Mouse (Mus musculus): ENCODE measurements around the gene Pip5k1c. TPM values are rescaled to one million over a fixed set of nuclear protein-coding genes. Genes with fewer than 3 reads are reported as not detected.
A peak's percentile ranks its signal among the peaks of the same experiment; 100 is the strongest.

The Pip5k1c gene
- total RNA-seq, 2 experiments from 2014 or later: 37.2 to 40.9 TPM

GRCm38 (mm10) chr10:81323791-81324530 lies 31.2 kb downstream of the Pip5k1c start:
- DNase-seq: no peak

DNA sequence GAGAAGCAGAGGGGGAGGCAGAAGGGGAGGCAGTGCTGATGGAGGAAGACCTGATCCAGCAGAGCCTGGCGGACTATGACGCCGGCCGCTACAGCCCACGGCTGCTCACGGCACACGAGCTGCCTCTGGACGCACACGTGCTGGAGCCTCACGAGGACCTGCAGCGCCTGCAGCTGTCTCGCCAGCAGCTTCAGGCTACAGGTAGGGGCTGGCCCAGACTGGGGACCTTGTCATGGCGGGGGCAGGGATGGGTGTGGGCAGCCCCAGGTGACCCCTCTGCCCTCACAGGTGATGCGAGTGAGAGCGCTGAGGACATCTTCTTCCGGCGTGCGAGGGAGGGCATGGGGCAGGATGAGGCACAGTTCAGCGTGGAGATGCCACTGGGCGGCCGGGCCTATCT lies 32.4 kb downstream of the Pip5k1c start:
- no peak for DNase-seq

GRCm38 (mm10) chr10:81325781-81326180 lies 33.0 kb downstream of the Pip5k1c start:
- no peak for DNase-seq

GRCm38 (mm10) chr10:81326858-81327257 lies 34.1 kb downstream of the Pip5k1c start:
- DNase-seq: peak; percentile 60 to 70

DNA sequence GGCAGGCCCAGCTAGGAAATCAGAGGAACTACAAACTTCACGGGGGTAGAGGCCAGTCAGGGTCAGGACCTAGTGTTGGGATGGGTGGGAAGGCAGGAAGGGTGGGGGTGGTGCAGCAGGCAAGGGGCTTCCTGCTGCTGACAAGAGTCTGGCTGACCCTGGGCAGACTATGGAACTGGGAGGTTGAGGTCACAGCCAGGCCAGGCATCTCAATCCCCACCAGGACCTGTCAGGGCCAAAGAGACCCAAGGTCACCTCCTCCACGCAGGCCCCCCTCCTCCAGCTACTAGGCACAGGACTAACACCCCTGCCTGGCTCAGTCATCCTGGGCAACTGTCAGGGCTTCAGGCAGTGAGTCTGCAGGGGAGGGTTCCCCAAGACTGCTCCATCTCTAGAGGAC lies 35.2 kb downstream of the Pip5k1c start:
- DNase-seq: peak; percentile 77

- DNase-seq: peak; percentile 93
Measured at GRCm38 (mm10) chr10:81328386-81328785, 35.6 kb downstream of the Pip5k1c start, which contains the start of gene Tbxa2r. Gene Tbxa2r (plus strand): TSS chr10:81328731.

DNA sequence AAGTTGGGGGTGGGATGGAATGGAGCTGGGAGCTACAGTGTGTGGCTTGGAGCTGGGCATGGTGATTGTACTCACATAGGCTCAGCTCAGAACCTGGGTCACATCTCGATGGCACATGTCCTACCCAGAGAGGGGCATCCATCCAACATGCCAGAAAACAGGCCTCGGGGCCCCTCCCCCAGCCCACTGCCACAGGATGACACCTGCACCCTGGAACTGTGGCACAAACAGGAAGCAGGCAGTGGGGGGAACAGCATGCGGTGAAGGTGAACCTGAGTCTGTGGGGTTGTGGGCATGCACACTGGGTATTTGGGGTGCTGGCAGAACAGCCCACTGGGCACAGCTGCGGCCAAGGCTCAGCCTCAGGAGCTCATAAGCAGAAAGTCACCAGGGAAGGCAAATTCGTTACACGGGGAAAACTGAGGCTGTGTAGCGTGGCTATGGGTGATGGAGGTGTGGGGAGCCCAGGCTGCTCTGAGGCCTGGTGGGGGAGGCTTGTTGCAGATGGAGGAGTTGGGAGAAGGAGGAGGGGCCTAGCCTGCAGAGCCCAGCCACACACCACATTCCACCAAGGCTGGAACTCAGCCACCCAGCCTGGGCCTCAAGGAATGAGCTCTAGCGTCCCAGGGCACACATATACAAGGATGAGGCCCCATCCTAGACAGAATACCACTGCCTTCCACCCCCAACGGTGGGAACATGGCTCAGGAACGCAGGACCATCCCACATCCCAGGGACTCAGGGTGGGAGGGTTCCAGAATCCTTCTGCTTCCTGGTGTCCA lies 36.6 kb downstream of the Pip5k1c start:
- DNase-seq: peak in 1 of 2 experiments; percentile 59

DNA sequence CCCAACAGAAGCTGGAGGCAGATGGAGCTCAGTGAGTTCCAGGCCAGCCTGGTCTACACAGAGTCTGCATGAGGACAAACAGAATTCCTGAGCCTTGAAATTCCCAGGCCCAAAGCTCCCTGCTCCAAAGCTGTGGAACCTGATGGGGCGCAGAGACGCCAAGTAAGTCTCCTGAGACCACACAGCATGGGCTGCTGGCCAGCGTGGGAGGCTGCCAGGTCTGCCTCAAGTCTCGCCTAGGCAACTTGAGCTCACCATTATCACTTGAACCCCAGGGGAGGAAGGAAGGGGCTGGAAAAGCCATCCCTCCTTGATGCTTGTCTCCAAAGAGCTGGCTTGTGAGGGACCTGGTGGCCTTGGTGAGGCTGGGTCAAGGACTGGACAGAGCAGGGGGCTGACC lies 37.2 kb downstream of the Pip5k1c start:
- DNase-seq: peak in 1 of 2 experiments; percentile 49

GRCm38 (mm10) chr10:81332277-81332676 lies 39.5 kb downstream of the Pip5k1c start:
- no peak for DNase-seq

- no peak for DNase-seq
Measured at GRCm38 (mm10) chr10:81334324-81334723, 41.6 kb downstream of the Pip5k1c start.

DNA sequence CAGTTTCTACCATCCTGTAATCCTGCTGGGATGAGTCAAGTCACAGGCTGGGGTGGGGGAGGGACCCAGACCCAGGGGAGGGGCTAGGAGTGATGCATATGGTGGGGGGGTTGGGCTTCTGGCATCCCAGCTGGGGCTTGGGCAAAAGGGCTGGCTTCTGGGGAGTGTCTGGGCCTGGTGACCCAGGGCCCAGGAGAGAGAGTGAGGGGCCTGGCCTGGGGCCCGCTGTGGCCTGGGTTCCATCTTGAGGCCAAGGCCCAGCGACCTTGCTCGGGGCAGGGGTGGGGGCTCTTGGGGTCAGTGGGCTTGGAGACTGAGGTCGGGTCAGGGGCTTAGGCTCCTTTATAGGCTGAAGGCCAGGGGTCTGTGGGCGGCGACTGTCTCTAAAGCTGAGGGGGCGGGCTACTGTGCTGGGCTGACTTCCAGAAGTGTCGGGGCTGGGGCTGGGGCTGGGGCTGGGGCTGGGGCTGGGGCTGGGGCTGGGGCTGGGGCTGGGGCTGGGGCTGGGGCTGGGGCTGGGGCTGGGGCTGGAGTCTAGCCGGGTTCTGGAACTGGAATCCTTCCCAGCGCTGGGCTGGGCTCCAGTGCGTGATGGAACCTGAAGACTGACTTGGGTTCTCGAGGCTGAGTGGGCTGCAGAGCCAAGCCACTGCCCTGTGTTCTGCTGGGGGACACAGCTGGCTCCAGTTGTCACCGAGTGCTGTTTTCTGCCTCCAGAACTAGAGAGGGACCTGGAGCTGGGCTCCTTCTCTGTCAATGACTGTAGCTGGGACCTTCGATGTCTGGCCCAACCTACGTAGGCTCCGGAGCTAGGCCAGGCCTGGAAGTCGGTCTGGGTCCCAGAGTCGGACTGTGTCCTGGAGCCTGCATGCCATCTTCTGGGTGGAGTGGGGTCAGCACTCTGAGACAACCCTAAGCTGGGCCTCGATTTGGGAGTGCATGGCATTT lies 42.9 kb downstream of the Pip5k1c start:
- no peak for DNase-seq

- DNase-seq: no peak
Measured at GRCm38 (mm10) chr10:81336558-81336957, 43.8 kb downstream of the Pip5k1c start.

GRCm38 (mm10) chr10:81340551-81341332 lies 48.0 kb downstream of the Pip5k1c start:
- no peak for DNase-seq

GRCm38 (mm10) chr10:81341333-81341949 lies 48.7 kb downstream of the Pip5k1c start:
- DNase-seq: peak; percentile 83 to 90

- DNase-seq: peak; percentile 62 to 74
Measured at GRCm38 (mm10) chr10:81342686-81343505, 50.1 kb downstream of the Pip5k1c start, which contains the start of gene Gipc3. Gene Gipc3 (minus strand): TSS chr10:81343266.

DNA sequence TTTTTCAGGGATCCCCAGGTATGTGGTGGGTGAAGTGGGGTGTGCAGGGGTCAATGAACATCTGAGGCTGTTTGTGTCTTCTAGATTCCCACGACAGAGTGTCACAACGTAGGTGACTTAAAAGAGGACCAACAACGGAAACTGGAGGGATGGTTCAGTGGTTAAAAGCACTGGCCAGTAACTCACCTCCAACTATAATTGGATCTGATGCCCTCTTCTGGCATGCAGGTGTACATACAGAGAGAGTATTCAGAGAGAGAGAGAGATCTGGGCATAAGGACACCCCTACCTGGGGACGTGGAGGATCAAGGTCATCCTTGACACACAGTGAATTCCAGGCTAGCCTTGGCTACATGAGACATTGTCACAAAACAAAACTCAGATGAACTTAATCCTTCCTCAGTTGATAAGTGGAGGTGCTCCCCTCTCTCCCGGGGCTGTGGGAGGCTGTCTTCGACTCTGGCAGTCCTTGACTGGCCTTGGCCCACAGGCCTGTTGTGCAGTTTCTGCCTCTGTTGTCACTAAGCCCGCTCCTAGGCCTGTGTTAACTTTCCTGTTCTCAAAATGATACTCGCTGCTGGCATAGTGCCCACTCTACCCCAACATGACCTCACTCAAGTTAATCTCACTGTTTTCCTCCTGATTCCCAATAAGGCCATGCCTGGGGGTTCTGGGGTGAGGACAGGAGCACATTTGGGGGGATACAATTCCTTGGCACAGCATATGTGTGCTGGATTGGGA lies 51.8 kb downstream of the Pip5k1c start:
- DNase-seq: peak; percentile 60 to 66

GRCm38 (mm10) chr10:81345162-81345534 lies 52.4 kb downstream of the Pip5k1c start:
- DNase-seq: no peak

DNA sequence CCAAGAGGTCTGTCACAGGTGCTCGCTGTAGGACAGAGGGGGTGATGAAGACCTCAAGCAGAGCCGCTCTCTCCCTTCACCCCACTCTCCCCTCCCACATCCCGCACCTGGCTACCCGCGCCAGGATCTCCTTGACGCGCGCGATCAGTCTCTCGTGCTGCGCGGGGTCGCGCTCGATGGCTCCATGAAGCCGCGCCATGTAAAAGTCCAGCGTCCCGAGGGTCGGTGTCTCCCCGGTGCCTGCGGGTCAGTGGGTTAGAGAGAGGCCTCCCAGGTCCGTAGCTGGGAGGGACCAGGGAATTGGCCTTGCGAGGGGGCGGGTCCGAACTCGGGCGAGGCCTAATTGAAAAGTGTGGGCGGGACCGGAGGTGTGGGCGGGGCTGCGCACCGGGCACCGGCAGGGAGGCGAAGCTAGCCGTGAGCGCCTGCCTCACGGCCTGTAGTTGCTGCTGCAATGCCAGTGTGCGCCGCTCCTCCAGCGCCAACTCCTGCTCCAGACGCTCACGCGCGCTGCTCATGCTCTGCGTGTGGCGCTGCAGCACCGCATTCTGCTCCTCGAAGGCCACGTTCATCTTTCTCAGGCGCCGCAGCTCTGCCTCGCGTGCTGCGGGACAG lies 53.8 kb downstream of the Pip5k1c start:
- peak; percentile 90 to 93 for DNase-seq

DNA sequence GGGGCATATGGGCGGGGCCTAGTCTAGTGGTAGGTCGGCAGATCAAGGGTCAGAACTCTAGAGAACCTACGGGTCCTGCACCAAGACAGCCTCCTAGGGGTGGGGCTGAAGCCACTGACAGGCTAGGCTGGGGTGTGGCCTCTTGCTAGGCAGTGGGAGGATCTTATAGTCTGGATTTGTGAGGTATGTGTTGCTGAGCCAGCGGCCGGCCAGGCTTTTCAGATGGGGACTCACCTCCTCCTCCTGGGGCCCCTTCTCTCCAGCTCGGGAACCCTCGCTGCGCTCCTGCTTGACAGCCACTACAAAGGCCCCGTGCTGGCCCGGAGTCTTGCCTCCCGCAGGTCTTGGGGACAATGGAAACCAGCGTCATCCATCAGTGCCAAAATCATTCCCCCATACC lies 56.4 kb downstream of the Pip5k1c start:
- peak; percentile 61 to 62 for DNase-seq

Measured in adrenal gland, postnatal 36 days (tissue).